Mouse (Mus musculus) heart, embryonic 14.5 days (tissue): ENCODE measurements at regions not wholly inside any gene's neighbourhood (a gene's known extent, or its start where the extent isn't known, plus 50 kb on each side); places are given as distances from the start of the nearest gene placed in this dataset.

Experiments used
- ATAC-seq: fragments of 200-750 bp; cut with Nextera tagmentation; 2 replicates; pipeline ENCODE4 v1.8.0; 2017; ENCODE audit warnings: low read depth, moderate TSS enrichment; ENCODE audit not compliant: insufficient number of reproducible peaks, insufficient read depth, low FRiP score
- H3K27ac ChIP-seq, 2 experiments: fragments of 200-500 bp in 1 of 2; fragments of 300-500 bp in 1 of 2; sonication (generic) in 1 of 2; replicated peaks in 1 of 2; 2 replicates each; pipeline ENCODE4 v1.5.1; 2012 to 2014; ENCODE audit warnings: low read depth in 2 of 2, low read length in 2 of 2, control low read depth in 1 of 2, mild to moderate bottlenecking in 1 of 2, mixed read lengths in 1 of 2; ENCODE audit not compliant: control insufficient read depth in 1 of 2, insufficient read depth in 1 of 2
- H3K27me3 ChIP-seq: fragments of 300-500 bp; sonication (generic); 2 replicates; pipeline ENCODE4 v1.6.1; 2014; ENCODE audit warnings: mild to moderate bottlenecking, low read length, control low read depth; ENCODE audit not compliant: control insufficient read depth, insufficient read depth
- H3K36me3 ChIP-seq: fragments of 300-500 bp; sonication (generic); 2 replicates; pipeline ENCODE4 v1.6.1; 2014; ENCODE audit warnings: mild to moderate bottlenecking, control low read depth, low read length, mixed read lengths; ENCODE audit not compliant: control insufficient read depth, insufficient read depth
- H3K4me1 ChIP-seq, 2 experiments: fragments of 200-500 bp in 1 of 2; fragments of 300-500 bp in 1 of 2; sonication (generic) in 1 of 2; 2 replicates each; pipeline ENCODE4 v1.6.1; 2012 to 2014; ENCODE audit warnings: low read length in 2 of 2, control low read depth in 1 of 2, mixed read lengths in 1 of 2; ENCODE audit not compliant: control insufficient read depth in 2 of 2, insufficient read depth in 2 of 2
- H3K4me2 ChIP-seq: fragments of 300-500 bp; sonication (generic); 2 replicates; pipeline ENCODE4 v1.6.1; 2014; ENCODE audit warnings: mild to moderate bottlenecking, low read length
- H3K4me3 ChIP-seq, 2 experiments: fragments of 200-500 bp in 1 of 2; fragments of 300-500 bp in 1 of 2; sonication (generic) in 1 of 2; 2 replicates each; pipeline ENCODE4 v1.5.1; 2012 to 2014; ENCODE audit warnings: low read length in 2 of 2, mild to moderate bottlenecking in 2 of 2, control low read depth in 1 of 2, low read depth in 1 of 2, moderate library complexity in 1 of 2; ENCODE audit not compliant: control insufficient read depth in 1 of 2, insufficient read depth in 1 of 2
- H3K9ac ChIP-seq: fragments of 300-500 bp; sonication (generic); 2 replicates; pipeline ENCODE4 v1.6.1; 2014; ENCODE audit warnings: mild to moderate bottlenecking, low read length
- H3K9me3 ChIP-seq: fragments of 300-500 bp; sonication (generic); 2 replicates; pipeline ENCODE4 v1.6.1; 2016; ENCODE audit warnings: low read length, control low read depth; ENCODE audit not compliant: control insufficient read depth
- whole genome bisulfite sequencing: fragments of 180-500 bp; shearing (Covaris S2); extraction: QIAGEN DNeasy Blood & Tissue Kit; methylation state at CpG from one replicate; pipeline ENCODE4 v1.1.7; 2014; 5-methylcytosine and 5-hydroxymethylcytosine counted together

- no peaks in the 10 kb centered on the region for H3K36me3 ChIP-seq
- no peaks in the 10 kb centered on the region for H3K9me3 ChIP-seq
- H3K9ac ChIP-seq: no peak overlapping the region
- no peak overlapping the region for H3K4me2 ChIP-seq
- WGBS: 77% methylated on average over 4 of the region's 4 CpGs
- no peak overlapping the region for H3K27ac ChIP-seq
- no peak overlapping the region for H3K4me3 ChIP-seq
- H3K4me1 ChIP-seq: peaks cover 0 to 4% of the 10 kb centered on the region in 2 experiments; a peak in 3 of 4 replicates
- H3K27me3 ChIP-seq: no peaks in the 10 kb centered on the region
- no peak for ATAC-seq
Measured at GRCm38 (mm10) chr17:80880325-80880724, 64.1 kb upstream of the Tmem178 start.

DNA sequence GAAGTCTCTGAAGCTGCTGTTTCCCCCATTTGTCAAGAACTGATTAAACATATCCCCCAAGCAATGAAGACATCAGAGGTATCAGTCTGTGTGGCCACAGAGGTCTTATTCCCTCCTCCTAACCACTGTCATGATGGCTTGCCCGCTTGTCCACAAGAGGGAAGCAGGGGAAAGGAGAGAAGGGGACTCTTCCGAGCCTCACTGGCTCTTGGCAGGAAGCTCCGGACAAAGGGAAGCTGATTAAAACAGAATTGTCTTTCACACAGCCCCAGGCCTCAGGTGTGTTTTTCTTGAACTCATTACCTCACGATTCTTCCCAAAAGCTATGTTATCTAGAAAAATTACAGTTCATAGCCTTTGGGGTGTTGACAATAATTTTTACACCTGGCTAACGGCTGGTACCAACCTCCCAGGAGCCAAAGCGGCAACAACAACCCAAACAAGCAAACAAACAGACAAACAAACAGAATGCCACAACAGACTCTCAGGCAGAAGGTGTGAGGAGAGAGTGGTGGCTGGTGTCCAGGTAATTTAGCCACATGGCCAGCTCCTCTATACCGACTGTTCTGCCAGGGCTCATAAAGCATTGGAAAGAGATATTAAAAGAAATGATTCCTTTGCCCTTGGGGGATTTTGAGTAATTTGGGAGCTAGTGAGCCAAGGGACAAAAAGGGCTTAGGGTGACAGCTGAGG lies 68.9 kb upstream of the Tmem178 start:
- 43% methylated on average over 7 of the region's 7 CpGs for WGBS
- Histone ChIP-seq H3K4me1 (peaks cover 0 to 5% of the 10 kb centered on the region in 2 experiments; a peak in 2 of 4 replicates), H3K27ac (no peak overlapping the region), H3K4me3 (no peak overlapping the region), H3K36me3 (no peaks in the 10 kb centered on the region), H3K27me3 (no peaks in the 10 kb centered on the region), H3K9me3 (no peaks in the 10 kb centered on the region), H3K9ac (no peak overlapping the region), H3K4me2 (no peak overlapping the region)
- no peak for ATAC-seq

GRCm38 (mm10) chr17:80870965-80871364 lies 73.5 kb upstream of the Tmem178 start:
- H3K9ac ChIP-seq: no peak overlapping the region
- H3K4me3 ChIP-seq: no peak overlapping the region
- no peak for ATAC-seq
- no peaks in the 10 kb centered on the region for H3K9me3 ChIP-seq
- no peak overlapping the region for H3K27ac ChIP-seq
- 70% methylated on average over 4 of the region's 4 CpGs for WGBS
- no peaks in the 10 kb centered on the region for H3K36me3 ChIP-seq
- H3K4me2 ChIP-seq: no peak overlapping the region
- H3K4me1 ChIP-seq: peaks cover 0 to 2% of the 10 kb centered on the region in 2 experiments; a peak in 1 of 4 replicates
- H3K27me3 ChIP-seq: no peaks in the 10 kb centered on the region

GRCm38 (mm10) chr17:80862338-80862737 lies 82.1 kb upstream of the Tmem178 start:
- H3K27ac ChIP-seq: no peak overlapping the region

GRCm38 (mm10) chr17:80846996-80847810 lies 97.2 kb upstream of the Tmem178 start:
- H3K27ac ChIP-seq: peak overlapping the region; percentile 2 to 56; a peak in 2 of 4 replicates
- ATAC-seq: peak; percentile 64; the same call in 1 of the 2 replicates

More at GRCm38 (mm10) chr17:80862338-80862737, 82.1 kb upstream of the Tmem178 start:
- WGBS: 76% methylated on average over 8 of the region's 8 CpGs
- ATAC-seq: no peak
- Histone ChIP-seq H3K4me2 (no peak overlapping the region), H3K27me3 (no peaks in the 10 kb centered on the region), H3K36me3 (no peaks in the 10 kb centered on the region), H3K9ac (no peak overlapping the region), H3K9me3 (no peaks in the 10 kb centered on the region), H3K4me3 (no peak overlapping the region), H3K4me1 (no peaks in the 10 kb centered on the region)

DNA sequence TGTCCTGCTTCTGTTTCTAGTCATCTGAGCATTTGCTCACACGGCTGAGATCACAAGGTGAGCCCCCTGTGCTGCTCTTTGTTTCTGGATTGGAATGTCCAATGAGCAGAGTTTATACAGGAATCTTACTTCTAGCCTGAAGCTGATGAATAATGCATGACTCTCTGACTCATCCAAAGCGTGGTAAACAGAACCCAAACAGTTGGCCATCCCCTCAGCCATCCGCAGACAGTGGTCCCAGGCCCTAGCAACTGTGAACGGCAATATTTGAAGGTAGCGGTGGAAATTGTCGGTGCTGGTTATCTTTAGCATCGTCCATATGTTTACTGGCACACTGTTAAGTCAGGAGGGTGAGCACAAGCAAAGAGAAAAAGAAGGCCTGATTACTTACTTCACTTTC lies 99.1 kb upstream of the Tmem178 start:
- H3K4me3 ChIP-seq: no peak overlapping the region
- no peaks in the 10 kb centered on the region for H3K9me3 ChIP-seq
- H3K4me2 ChIP-seq: no peak overlapping the region
- WGBS: 83% methylated on average over 7 of the region's 7 CpGs
- peaks cover 5 to 16% of the 10 kb centered on the region in 2 experiments; a peak in 3 of 4 replicates for H3K4me1 ChIP-seq
- ATAC-seq: no peak
- no peak overlapping the region for H3K9ac ChIP-seq
- no peak overlapping the region for H3K27ac ChIP-seq
- H3K36me3 ChIP-seq: no peaks in the 10 kb centered on the region
- H3K27me3 ChIP-seq: no peaks in the 10 kb centered on the region

More at GRCm38 (mm10) chr17:80846996-80847810, 97.2 kb upstream of the Tmem178 start:
- H3K36me3 ChIP-seq: no peaks in the 10 kb centered on the region
- 40% methylated on average over 23 of the region's 23 CpGs for WGBS
- H3K4me1 ChIP-seq: peaks cover 5 to 16% of the 10 kb centered on the region in 2 experiments; a peak in 3 of 4 replicates
- H3K4me2 ChIP-seq: peak overlapping the region; percentile 51
- H3K27me3 ChIP-seq: no peaks in the 10 kb centered on the region
- no peak overlapping the region for H3K9ac ChIP-seq
- H3K9me3 ChIP-seq: no peaks in the 10 kb centered on the region
- H3K4me3 ChIP-seq: peak overlapping the region in 1 of 2 experiments; percentile 39; a peak in 2 of 4 replicates

DNA sequence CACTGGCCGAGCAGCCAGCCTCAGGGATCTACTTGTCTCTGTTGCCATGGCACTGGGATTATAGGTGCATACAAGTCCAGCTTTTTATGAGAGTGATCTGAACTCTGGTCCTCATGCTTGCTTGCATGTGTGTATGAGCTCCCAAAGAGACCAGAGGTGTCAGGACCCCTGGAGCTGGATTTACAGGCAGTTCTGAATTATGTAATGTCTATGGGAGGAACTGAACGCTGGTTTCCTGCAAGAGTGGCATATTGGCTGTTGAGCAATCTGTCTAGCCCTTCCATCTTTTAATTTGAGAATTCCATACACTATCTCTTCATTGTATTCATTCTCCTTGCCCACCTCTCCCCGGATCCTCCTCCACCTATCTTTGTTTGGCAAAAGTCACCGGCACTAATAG lies 102.5 kb upstream of the Tmem178 start:
- WGBS: 90% methylated on average over 4 of the region's 4 CpGs
- ATAC-seq: no peak
- no peak overlapping the region for H3K27ac ChIP-seq

More for the DNA sequence above, 102.5 kb upstream of the Tmem178 start:
- Histone ChIP-seq H3K4me1 (peaks cover 2 to 10% of the 10 kb centered on the region in 2 experiments; a peak in 2 of 4 replicates), H3K4me3 (no peak overlapping the region), H3K4me2 (no peak overlapping the region), H3K9ac (no peak overlapping the region), H3K9me3 (no peaks in the 10 kb centered on the region), H3K27me3 (no peaks in the 10 kb centered on the region), H3K36me3 (no peaks in the 10 kb centered on the region)
